Mouse (Mus musculus) myocyte (in vitro differentiated cells): ENCODE results near the gene Myo10. TPM values are rescaled to one million over a fixed set of nuclear protein-coding genes. Genes with fewer than 3 reads are reported as not detected.

Experiments used
- H3K27me3 ChIP-seq: one replicate; pipeline ENCODE4 v1.6.1; 2011; ENCODE audit not compliant: control insufficient read depth, insufficient read depth, insufficient read length
- H3K36me3 ChIP-seq: one replicate; pipeline ENCODE4 v1.6.1; 2011; ENCODE audit not compliant: control insufficient read depth, insufficient read depth
- H3K4me2 ChIP-seq: one replicate; pipeline ENCODE4 v1.6.1; 2011; ENCODE audit warnings: low read depth, control low read depth
- H3K4me3 ChIP-seq: one replicate; pipeline ENCODE4 v1.5.1; 2011; ENCODE audit warnings: mild to moderate bottlenecking, control low read depth, moderate library complexity
- H3K79me2 ChIP-seq: one replicate; pipeline ENCODE4 v1.6.1; 2011; ENCODE audit not compliant: control insufficient read depth, insufficient read depth
- H3ac ChIP-seq: one replicate; pipeline ENCODE4 v1.6.1; 2011; ENCODE audit not compliant: control insufficient read depth, insufficient read length
- CEBPB ChIP-seq: IDR thresholded peaks from 2 replicates; pipeline ENCODE4 v1.6.1; 2011; ENCODE audit warnings: mild to moderate bottlenecking, moderate library complexity; ENCODE audit not compliant: poor library complexity, insufficient read depth, severe bottlenecking
- E2F4 ChIP-seq: IDR thresholded peaks from one replicate; pipeline ENCODE4 v1.6.1; 2011; ENCODE audit warnings: mild to moderate bottlenecking, control low read depth, moderate library complexity; ENCODE audit not compliant: insufficient read depth
- MAX ChIP-seq: IDR thresholded peaks from one replicate; pipeline ENCODE4 v1.6.1; 2011; ENCODE audit warnings: low read depth, mild to moderate bottlenecking, control low read depth
- MYOD1 ChIP-seq, 3 experiments: IDR thresholded peaks; one replicate each; pipeline ENCODE4 v1.6.1; 2011; ENCODE audit warnings: control low read depth in 2 of 3, low read depth in 2 of 3, mild to moderate bottlenecking in 2 of 3, moderate library complexity in 1 of 3; ENCODE audit not compliant: insufficient read length in 2 of 3, control insufficient read depth in 1 of 3
- MYOG ChIP-seq, 3 experiments: IDR thresholded peaks; one replicate each; pipeline ENCODE4 v1.6.1; 2011; ENCODE audit warnings: control low read depth in 2 of 3, low read depth in 2 of 3, mild to moderate bottlenecking in 2 of 3; ENCODE audit not compliant: insufficient read length in 2 of 3, control insufficient read depth in 1 of 3, insufficient read depth in 1 of 3
- POLR2A ChIP-seq: IDR thresholded peaks from one replicate; pipeline ENCODE4 v1.6.1; 2011; ENCODE audit warnings: low read depth, mild to moderate bottlenecking, control low read depth, moderate library complexity; ENCODE audit not compliant: insufficient read length
- POLR2AphosphoS2 ChIP-seq: IDR thresholded peaks from one replicate; pipeline ENCODE4 v1.6.1; 2011; ENCODE audit warnings: low read depth, control low read depth; ENCODE audit not compliant: insufficient read length
- REST ChIP-seq: IDR thresholded peaks from one replicate; pipeline ENCODE4 v1.6.1; 2011; ENCODE audit warnings: mild to moderate bottlenecking, control low read depth, moderate library complexity; ENCODE audit not compliant: insufficient read depth, insufficient read length
- SRF ChIP-seq: IDR thresholded peaks from one replicate; pipeline ENCODE4 v1.6.1; 2011; ENCODE audit warnings: low read depth; ENCODE audit not compliant: control insufficient read depth, insufficient read length
- TCF12 ChIP-seq: IDR thresholded peaks from one replicate; pipeline ENCODE4 v1.6.1; 2011; ENCODE audit warnings: mild to moderate bottlenecking, control low read depth; ENCODE audit not compliant: poor library complexity, insufficient read depth, severe bottlenecking
- TCF3 ChIP-seq: IDR thresholded peaks from one replicate; pipeline ENCODE4 v1.6.1; 2011; ENCODE audit warnings: low read depth, control low read depth; ENCODE audit not compliant: insufficient read length
- USF1 ChIP-seq: IDR thresholded peaks from one replicate; pipeline ENCODE4 v1.6.1; 2011; ENCODE audit warnings: low read depth, mild to moderate bottlenecking, control low read depth, moderate library complexity
- polyA plus RNA-seq: library from polyadenylated mRNA; unstranded; fragments of >200 nt; fragmentation: generic; extraction: Trizol; gene quantifications from one replicate; pipeline ENCODE4 v1.2.1, GENCODE M21; 2012; ENCODE audit warnings: missing spikeins

Gene Myo10
- polyA plus RNA-seq, 1 experiment, result 71.4 TPM

GRCm38 (mm10) chr15:25817191-25817590 lies 194.9 kb downstream of the Myo10 start:
- no peaks in the 10 kb centered on the region for H3K27me3 ChIP-seq

DNA sequence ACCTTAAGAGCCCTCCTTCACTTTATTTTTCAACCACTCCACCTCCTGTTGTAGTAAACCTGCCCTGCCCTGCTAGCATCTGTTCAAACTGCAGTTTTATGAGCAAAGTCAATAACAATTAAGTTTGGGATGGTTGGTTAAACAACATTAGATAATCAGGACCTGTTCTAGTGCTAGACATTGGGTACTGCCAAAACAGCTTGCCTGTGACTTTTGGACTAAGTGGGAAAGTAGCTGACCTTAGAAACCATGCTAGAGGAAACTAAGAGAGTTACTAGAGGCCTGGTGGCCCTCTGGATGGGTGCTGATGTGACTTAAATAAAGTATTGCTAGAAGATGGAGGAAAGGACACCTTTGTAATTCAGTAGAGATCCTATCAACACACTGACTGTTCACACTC lies 199.7 kb downstream of the Myo10 start:
- Histone ChIP-seq H3K4me3 (no peak overlapping the region), H3K36me3 (no peaks in the 10 kb centered on the region), H3ac (no peak overlapping the region), H3K4me2 (no peak overlapping the region), H3K27me3 (no peaks in the 10 kb centered on the region), H3K79me2 (no peaks in the 10 kb centered on the region)
- TF ChIP-seq MAX (no peak), MYOG (IDR thresholded peaks at IDR 0.05; ENCODE audit: control insufficient read depth in 1 of 3, insufficient read depth in 1 of 3, insufficient read length in 2 of 3, low read depth in 2 of 3) (no peak), TCF12 (no peak), TCF3 (no peak), MYOD1 (IDR thresholded peaks at IDR 0.05; ENCODE audit: control insufficient read depth in 1 of 3, insufficient read length in 2 of 3, low read depth in 2 of 3) (no peak)

More at GRCm38 (mm10) chr15:25817191-25817590, 194.9 kb downstream of the Myo10 start:
- TF ChIP-seq E2F4 (no peak), CEBPB (no peak), POLR2AphosphoS2 (no peak), REST (no peak), MAX (no peak), POLR2A (no peak), USF1 (no peak), MYOG (IDR thresholded peaks at IDR 0.05; ENCODE audit: control insufficient read depth in 1 of 3, insufficient read depth in 1 of 3, insufficient read length in 2 of 3, low read depth in 2 of 3) (no peak), SRF (no peak), TCF12 (no peak), TCF3 (no peak), MYOD1 (IDR thresholded peaks at IDR 0.05; ENCODE audit: control insufficient read depth in 1 of 3, insufficient read length in 2 of 3, low read depth in 2 of 3) (no peak)
- Histone ChIP-seq H3K36me3 (peaks cover 42% of the 10 kb centered on the region), H3K4me2 (no peak overlapping the region), H3K79me2 (no peaks in the 10 kb centered on the region), H3ac (no peak overlapping the region), H3K4me3 (no peak overlapping the region)

DNA sequence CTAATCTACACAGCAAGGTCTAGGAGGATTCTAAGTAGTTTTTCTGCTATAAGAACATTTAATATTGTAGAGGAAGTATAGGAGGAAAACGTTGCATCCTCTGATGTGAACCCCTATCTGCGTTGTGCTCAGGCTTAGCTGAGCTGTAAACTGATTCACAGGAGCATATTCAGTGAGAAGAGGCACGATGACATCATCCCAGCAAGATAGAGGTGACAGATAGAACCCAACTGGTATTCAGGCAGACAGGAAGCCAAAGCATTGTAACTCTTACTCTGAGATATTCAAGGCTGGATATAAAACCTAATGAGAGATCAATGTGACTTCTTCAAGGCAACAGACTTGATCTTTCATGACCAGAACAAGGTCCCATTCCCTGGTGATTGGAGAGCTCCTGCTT lies 200.3 kb downstream of the Myo10 start:
- no peak for TF ChIP-seq REST
- TF ChIP-seq POLR2AphosphoS2, result peak; percentile 34
- Histone ChIP-seq H3K79me2 (no peaks in the 10 kb centered on the region), H3ac (no peak overlapping the region), H3K36me3 (no peaks in the 10 kb centered on the region), H3K27me3 (no peaks in the 10 kb centered on the region), H3K4me2 (no peak overlapping the region), H3K4me3 (no peak overlapping the region)

- Histone ChIP-seq H3K36me3 (no peaks in the 10 kb centered on the region), H3ac (no peak overlapping the region), H3K4me3 (no peak overlapping the region), H3K27me3 (no peaks in the 10 kb centered on the region), H3K79me2 (no peaks in the 10 kb centered on the region), H3K4me2 (peak overlapping the region; percentile 35)
- no peak for TF ChIP-seq SRF
- no peak for TF ChIP-seq POLR2A
- no peak for TF ChIP-seq CEBPB
- TF ChIP-seq MYOD1 (IDR thresholded peaks at IDR 0.05; ENCODE audit: control insufficient read depth in 1 of 3, insufficient read length in 2 of 3, low read depth in 2 of 3), result peak in 2 of 3 experiments; percentile 72 to 85
These were observed 204.2 kb downstream of the Myo10 start for GRCm38 (mm10) chr15:25826531-25826961.

- no peak overlapping the region for H3ac ChIP-seq
- no peaks in the 10 kb centered on the region for H3K36me3 ChIP-seq
- no peak overlapping the region for H3K4me2 ChIP-seq
- TF ChIP-seq MYOG (IDR thresholded peaks at IDR 0.05; ENCODE audit: control insufficient read depth in 1 of 3, insufficient read depth in 1 of 3, insufficient read length in 2 of 3, low read depth in 2 of 3) (no peak), MYOD1 (IDR thresholded peaks at IDR 0.05; ENCODE audit: control insufficient read depth in 1 of 3, insufficient read length in 2 of 3, low read depth in 2 of 3) (peak in 1 of 3 experiments; percentile 9), USF1 (peak; percentile 37)
- no peaks in the 10 kb centered on the region for H3K79me2 ChIP-seq
- no peaks in the 10 kb centered on the region for H3K27me3 ChIP-seq
- no peak overlapping the region for H3K4me3 ChIP-seq
These were observed 206.1 kb downstream of the Myo10 start for GRCm38 (mm10) chr15:25828464-25828863.

- Histone ChIP-seq H3K4me2 (no peak overlapping the region), H3K27me3 (no peaks in the 10 kb centered on the region), H3ac (no peak overlapping the region), H3K4me3 (no peak overlapping the region), H3K79me2 (no peaks in the 10 kb centered on the region), H3K36me3 (no peaks in the 10 kb centered on the region)
- TF ChIP-seq POLR2AphosphoS2 (no peak), USF1 (no peak), TCF3 (no peak), E2F4 (no peak)
These were observed 208.1 kb downstream of the Myo10 start for GRCm38 (mm10) chr15:25830426-25830825.
